Mouse (Mus musculus): ENCODE data around the gene Plek. TPM values are rescaled to one million over a fixed set of nuclear protein-coding genes. Genes with fewer than 3 reads are reported as not detected.

The Plek gene
- polyA plus RNA-seq, 1 experiment from 2014 or later = 9.9 TPM

- H3K4me1 ChIP-seq (ENCODE audit: insufficient read depth, low read depth, low read length) = no peaks in the 10 kb centered on the region
- no peak overlapping the region for H3K4me2 ChIP-seq (replicated peaks; ENCODE audit: low read depth, low read length)
- no peak overlapping the region for H3K27ac ChIP-seq (ENCODE audit: low read length)
- TF ChIP-seq CTCF (IDR thresholded peaks at IDR 0.05) (no peak), EP300 (IDR thresholded peaks at IDR 0.05) (no peak)
- no peak overlapping the region for H3K9ac ChIP-seq (replicated peaks; ENCODE audit: low read depth)
- H3K36me3 ChIP-seq (ENCODE audit: insufficient read depth, low read length) = no peaks in the 10 kb centered on the region
- H3K9me3 ChIP-seq (ENCODE audit: low read length) = no peaks in the 10 kb centered on the region
- H3K4me3 ChIP-seq (ENCODE audit: low read depth, low read length) = no peak overlapping the region
- no peak for DNase-seq (ENCODE audit: low spot score)
- 65% methylated on average over 6 of the region's 6 CpGs for WGBS
- no peak for ATAC-seq
- H3K27me3 ChIP-seq (replicated peaks; ENCODE audit: insufficient read depth, low read length) = no peaks in the 10 kb centered on the region
These were observed 59.3 kb downstream of the Plek start for GRCm38 (mm10) chr11:16992880-16993279.

- H3K9me3 ChIP-seq (ENCODE audit: low read length) = no peaks in the 10 kb centered on the region
- WGBS = 78% methylated on average over 5 of the region's 5 CpGs
- no peak overlapping the region for H3K27ac ChIP-seq (ENCODE audit: low read length)
- no peak overlapping the region for H3K4me2 ChIP-seq (replicated peaks; ENCODE audit: low read depth, low read length)
- no peak overlapping the region for H3K9ac ChIP-seq (replicated peaks; ENCODE audit: low read depth)
- H3K4me3 ChIP-seq (ENCODE audit: low read depth, low read length) = no peak overlapping the region
- TF ChIP-seq CTCF (IDR thresholded peaks at IDR 0.05) (no peak), EP300 (IDR thresholded peaks at IDR 0.05) (no peak)
- ATAC-seq (no peak), DNase-seq (ENCODE audit: low spot score) (no peak)
- H3K4me1 ChIP-seq (ENCODE audit: insufficient read depth, low read depth, low read length) = no peaks in the 10 kb centered on the region
- no peaks in the 10 kb centered on the region for H3K27me3 ChIP-seq (replicated peaks; ENCODE audit: insufficient read depth, low read length)
- no peaks in the 10 kb centered on the region for H3K36me3 ChIP-seq (ENCODE audit: insufficient read depth, low read length)
These were observed 62.3 kb downstream of the Plek start for GRCm38 (mm10) chr11:16989885-16990284.

GRCm38 (mm10) chr11:16987745-16988328 lies 64.3 kb downstream of the Plek start:
- Histone ChIP-seq H3K9me3 (ENCODE audit: low read length) (no peaks in the 10 kb centered on the region), H3K27ac (ENCODE audit: low read length) (no peak overlapping the region), H3K4me1 (ENCODE audit: insufficient read depth, low read depth, low read length) (no peaks in the 10 kb centered on the region), H3K9ac (replicated peaks; ENCODE audit: low read depth) (no peak overlapping the region), H3K4me3 (ENCODE audit: low read depth, low read length) (no peak overlapping the region), H3K36me3 (ENCODE audit: insufficient read depth, low read length) (no peaks in the 10 kb centered on the region), H3K4me2 (replicated peaks; ENCODE audit: low read depth, low read length) (no peak overlapping the region), H3K27me3 (replicated peaks; ENCODE audit: insufficient read depth, low read length) (no peaks in the 10 kb centered on the region)
- 71% methylated on average over 6 of the region's 6 CpGs for WGBS
- TF ChIP-seq EP300 (IDR thresholded peaks at IDR 0.05) (no peak), CTCF (IDR thresholded peaks at IDR 0.05) (no peak)
- no peak for DNase-seq (ENCODE audit: low spot score)
- ATAC-seq = no peak

- no peak overlapping the region for H3K27ac ChIP-seq (ENCODE audit: low read length)
- H3K4me2 ChIP-seq (replicated peaks; ENCODE audit: low read depth, low read length) = no peak overlapping the region
- H3K36me3 ChIP-seq (ENCODE audit: insufficient read depth, low read length) = no peaks in the 10 kb centered on the region
- H3K4me3 ChIP-seq (ENCODE audit: low read depth, low read length) = no peak overlapping the region
- ATAC-seq (no peak), DNase-seq (ENCODE audit: low spot score) (no peak)
- H3K27me3 ChIP-seq (replicated peaks; ENCODE audit: insufficient read depth, low read length) = no peaks in the 10 kb centered on the region
- TF ChIP-seq EP300 (IDR thresholded peaks at IDR 0.05) (no peak), CTCF (IDR thresholded peaks at IDR 0.05) (no peak)
- H3K9ac ChIP-seq (replicated peaks; ENCODE audit: low read depth) = no peak overlapping the region
- H3K9me3 ChIP-seq (ENCODE audit: low read length) = no peaks in the 10 kb centered on the region
- no peaks in the 10 kb centered on the region for H3K4me1 ChIP-seq (ENCODE audit: insufficient read depth, low read depth, low read length)
- WGBS = 69% methylated on average over 7 of the region's 7 CpGs
These were observed 65.5 kb downstream of the Plek start for GRCm38 (mm10) chr11:16986550-16987187.

GRCm38 (mm10) chr11:16978161-16978707 lies 73.9 kb downstream of the Plek start:
- 59% methylated on average over 5 of the region's 5 CpGs for WGBS
- Histone ChIP-seq H3K36me3 (ENCODE audit: insufficient read depth, low read length) (no peaks in the 10 kb centered on the region), H3K4me1 (ENCODE audit: insufficient read depth, low read depth, low read length) (no peaks in the 10 kb centered on the region), H3K27ac (ENCODE audit: low read length) (no peak overlapping the region), H3K9me3 (ENCODE audit: low read length) (no peaks in the 10 kb centered on the region), H3K4me3 (ENCODE audit: low read depth, low read length) (no peak overlapping the region), H3K27me3 (replicated peaks; ENCODE audit: insufficient read depth, low read length) (no peaks in the 10 kb centered on the region), H3K9ac (replicated peaks; ENCODE audit: low read depth) (no peak overlapping the region), H3K4me2 (replicated peaks; ENCODE audit: low read depth, low read length) (no peak overlapping the region)
- peak; percentile 30 for DNase-seq (ENCODE audit: low spot score)
- TF ChIP-seq EP300 (IDR thresholded peaks at IDR 0.05) (no peak), CTCF (IDR thresholded peaks at IDR 0.05) (no peak)
- no peak for ATAC-seq

GRCm38 (mm10) chr11:16977611-16978010 lies 74.6 kb downstream of the Plek start:
- Histone ChIP-seq H3K4me1 (ENCODE audit: insufficient read depth, low read depth, low read length) (no peaks in the 10 kb centered on the region), H3K27ac (ENCODE audit: low read length) (no peak overlapping the region), H3K36me3 (ENCODE audit: insufficient read depth, low read length) (no peaks in the 10 kb centered on the region), H3K4me2 (replicated peaks; ENCODE audit: low read depth, low read length) (no peak overlapping the region), H3K4me3 (ENCODE audit: low read depth, low read length) (no peak overlapping the region), H3K9ac (replicated peaks; ENCODE audit: low read depth) (no peak overlapping the region), H3K27me3 (replicated peaks; ENCODE audit: insufficient read depth, low read length) (no peaks in the 10 kb centered on the region), H3K9me3 (ENCODE audit: low read length) (no peaks in the 10 kb centered on the region)
- ATAC-seq = no peak
- no peak for DNase-seq (ENCODE audit: low spot score)
- 55% methylated on average over 2 of the region's 2 CpGs for WGBS
- TF ChIP-seq CTCF (IDR thresholded peaks at IDR 0.05) = no peak
- TF ChIP-seq EP300 (IDR thresholded peaks at IDR 0.05) = no peak

All from lung, postnatal 0 days (tissue).